Mouse (Mus musculus): ENCODE results near the gene Taar4.

The Taar4 gene

GRCm38 (mm10) chr10:23960444-23960915 lies at the start of gene Taar4:
TSS of gene Taar4 (plus strand) at chr10:23960494.
- DNase-seq (ENCODE audit: low read depth, low spot score) = no peak

- no peak for DNase-seq (ENCODE audit: low read depth, low spot score)
Observed at GRCm38 (mm10) chr10:23920056-23920455, 40.2 kb upstream of the Taar4 start, which contains the start of gene Taar1. TSS of gene Taar1 (plus strand) at chr10:23920356.

GRCm38 (mm10) chr10:23922468-23922867 lies 37.8 kb upstream of the Taar4 start:
- no peak for DNase-seq (ENCODE audit: low read depth, low spot score)

GRCm38 (mm10) chr10:23923941-23924340 lies 36.4 kb upstream of the Taar4 start:
- no peak for DNase-seq (ENCODE audit: low read depth, low spot score)

- no peak for DNase-seq (ENCODE audit: low read depth, low spot score)
Observed at GRCm38 (mm10) chr10:23937613-23938012, 22.7 kb upstream of the Taar4 start.

GRCm38 (mm10) chr10:23938312-23938711 lies 22.0 kb upstream of the Taar4 start, which contains the start of gene Taar2:
TSS of gene Taar2 (plus strand) at chr10:23938572.
- DNase-seq (ENCODE audit: low read depth, low spot score) = no peak

GRCm38 (mm10) chr10:23942465-23942864 lies 17.8 kb upstream of the Taar4 start:
- peak; percentile 10 for DNase-seq (ENCODE audit: low read depth, low spot score)

GRCm38 (mm10) chr10:23948026-23948425 lies 12.3 kb upstream of the Taar4 start:
- no peak for DNase-seq (ENCODE audit: low read depth, low spot score)

- no peak for DNase-seq (ENCODE audit: low read depth, low spot score)
Observed at GRCm38 (mm10) chr10:23949508-23950005, 10.7 kb upstream of the Taar4 start, which contains the start of gene Taar3. TSS of gene Taar3 (plus strand) at chr10:23949558.

GRCm38 (mm10) chr10:23951714-23952113 lies 8.6 kb upstream of the Taar4 start:
- no peak for DNase-seq (ENCODE audit: low read depth, low spot score)

- DNase-seq (ENCODE audit: low read depth, low spot score) = no peak
Observed at GRCm38 (mm10) chr10:23959071-23959470, 1.2 kb upstream of the Taar4 start.

GRCm38 (mm10) chr10:23963444-23963843 lies 3.1 kb downstream of the Taar4 start:
- DNase-seq (ENCODE audit: low read depth, low spot score) = no peak

GRCm38 (mm10) chr10:23964921-23965610 lies 4.8 kb downstream of the Taar4 start:
- DNase-seq (ENCODE audit: low read depth, low spot score) = peak; percentile 12

GRCm38 (mm10) chr10:23970656-23971165 lies 10.4 kb downstream of the Taar4 start, which contains the start of gene Taar5:
TSS of gene Taar5 (plus strand) at chr10:23970706.
- DNase-seq (ENCODE audit: low read depth, low spot score) = no peak

- no peak for DNase-seq (ENCODE audit: low read depth, low spot score)
Observed at GRCm38 (mm10) chr10:23971256-23971655, 11.0 kb downstream of the Taar4 start.

GRCm38 (mm10) chr10:23977958-23978357 lies 17.7 kb downstream of the Taar4 start:
- DNase-seq (ENCODE audit: low read depth, low spot score) = no peak

GRCm38 (mm10) chr10:23978901-23979705 lies 18.8 kb downstream of the Taar4 start:
- DNase-seq (ENCODE audit: low read depth, low spot score) = peak; percentile 52

- no peak for DNase-seq (ENCODE audit: low read depth, low spot score)
Observed at GRCm38 (mm10) chr10:23985546-23985945, 25.3 kb downstream of the Taar4 start, which contains the start of gene Taar6. TSS of gene Taar6 (minus strand) at chr10:23985646.

- no peak for DNase-seq (ENCODE audit: low read depth, low spot score)
Observed at GRCm38 (mm10) chr10:23986419-23986818, 26.1 kb downstream of the Taar4 start.

- no peak for DNase-seq (ENCODE audit: low read depth, low spot score)
Observed at GRCm38 (mm10) chr10:23993381-23993780, 33.1 kb downstream of the Taar4 start, which contains the start of gene Taar7a. TSS of gene Taar7a (minus strand) at chr10:23993481.

- DNase-seq (ENCODE audit: low read depth, low spot score) = no peak
Observed at GRCm38 (mm10) chr10:23999639-24000038, 39.3 kb downstream of the Taar4 start, which contains the start of gene Taar7b. TSS of gene Taar7b (plus strand) at chr10:23999939.

GRCm38 (mm10) chr10:24006442-24006841 lies 46.1 kb downstream of the Taar4 start:
- peak; percentile 61 for DNase-seq (ENCODE audit: low read depth, low spot score)
